Mouse (Mus musculus): ENCODE measurements around the gene Uba52. TPM values are rescaled to one million over a fixed set of nuclear protein-coding genes. Genes with fewer than 3 reads are reported as not detected.
"Not testable (repeated sequence)": the region's sequence is repeated elsewhere in the genome, so short reads cannot be mapped to it uniquely, and the experiment has no call there.

Uba52 gene
- total RNA-seq, 1 experiment from 2014 or later = 4,881 TPM

GRCm38 (mm10) chr8:70511770-70512169, 1.2 kb upstream of the Uba52 start:
- ATAC-seq (replicated peaks in 1 of 2; ENCODE audit: insufficient read depth in 1 of 2, low FRiP score in 2 of 2, low TSS enrichment in 1 of 2, low read depth in 1 of 2, poor library complexity in 2 of 2, severe bottlenecking in 2 of 2) = no peak

GRCm38 (mm10) chr8:70511174-70511573, 573 bp upstream of the Uba52 start:
- ATAC-seq (replicated peaks in 1 of 2; ENCODE audit: insufficient read depth in 1 of 2, low FRiP score in 2 of 2, low TSS enrichment in 1 of 2, low read depth in 1 of 2, poor library complexity in 2 of 2, severe bottlenecking in 2 of 2) = not testable (repeated sequence)

DNA sequence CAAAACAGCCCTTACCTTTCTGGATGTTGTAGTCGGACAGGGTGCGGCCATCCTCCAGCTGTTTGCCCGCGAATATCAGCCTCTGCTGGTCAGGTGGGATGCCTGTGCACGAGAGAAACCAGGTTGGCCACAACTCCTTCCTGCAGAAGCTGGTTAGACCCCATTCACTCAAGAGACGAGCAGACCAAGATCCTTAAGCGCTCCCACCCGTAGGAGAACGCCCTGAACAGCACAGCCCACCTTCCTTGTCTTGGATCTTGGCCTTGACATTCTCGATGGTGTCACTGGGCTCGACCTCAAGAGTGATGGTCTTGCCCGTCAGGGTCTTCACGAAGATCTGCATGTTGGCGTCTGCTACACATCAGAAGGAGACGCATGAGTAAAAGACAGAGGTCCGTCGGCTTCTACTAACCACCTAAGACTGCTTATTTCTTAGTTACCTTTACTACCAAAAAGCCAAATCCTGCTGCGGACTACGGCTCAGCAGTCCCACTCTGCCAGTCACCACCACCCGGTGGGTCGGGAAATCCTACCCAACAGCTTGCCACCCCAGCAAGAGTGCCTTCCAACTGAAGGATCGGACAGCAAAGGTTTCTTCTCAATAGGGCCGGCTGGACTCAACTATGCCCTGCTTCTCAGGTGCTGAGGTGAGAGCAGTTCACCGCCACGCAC, 1.2 kb downstream of the Uba52 start:
- no peak for ATAC-seq (replicated peaks in 1 of 2; ENCODE audit: insufficient read depth in 1 of 2, low FRiP score in 2 of 2, low TSS enrichment in 1 of 2, low read depth in 1 of 2, poor library complexity in 2 of 2, severe bottlenecking in 2 of 2)

DNA sequence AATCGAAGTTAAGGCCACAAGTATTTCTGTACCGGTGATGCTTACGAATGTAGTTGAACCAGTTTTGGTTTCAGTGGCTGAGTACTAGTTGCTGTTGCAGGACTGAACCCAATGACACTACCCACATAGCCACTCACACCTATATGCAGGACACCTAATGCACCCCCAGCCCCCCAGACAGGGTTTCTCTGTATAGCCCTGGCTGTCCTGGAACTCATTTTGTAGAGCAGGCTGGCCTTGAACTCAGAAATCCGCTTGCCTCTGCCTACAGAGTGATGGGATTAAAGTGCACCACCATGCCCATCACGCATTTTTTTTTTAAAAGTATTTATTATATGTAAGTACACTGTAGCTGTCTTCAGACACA, 3.6 kb downstream of the Uba52 start:
- no peak for ATAC-seq (replicated peaks in 1 of 2; ENCODE audit: insufficient read depth in 1 of 2, low FRiP score in 2 of 2, low TSS enrichment in 1 of 2, low read depth in 1 of 2, poor library complexity in 2 of 2, severe bottlenecking in 2 of 2)

GRCm38 (mm10) chr8:70506328-70507026, 4.1 kb downstream of the Uba52 start, which contains the start of gene Rex1bd:
Gene Rex1bd (minus strand): TSS chr8:70506752.
- ATAC-seq (replicated peaks in 1 of 2; ENCODE audit: insufficient read depth in 1 of 2, low FRiP score in 2 of 2, low TSS enrichment in 1 of 2, low read depth in 1 of 2, poor library complexity in 2 of 2, severe bottlenecking in 2 of 2) = peak; percentile 72 to 79

DNA sequence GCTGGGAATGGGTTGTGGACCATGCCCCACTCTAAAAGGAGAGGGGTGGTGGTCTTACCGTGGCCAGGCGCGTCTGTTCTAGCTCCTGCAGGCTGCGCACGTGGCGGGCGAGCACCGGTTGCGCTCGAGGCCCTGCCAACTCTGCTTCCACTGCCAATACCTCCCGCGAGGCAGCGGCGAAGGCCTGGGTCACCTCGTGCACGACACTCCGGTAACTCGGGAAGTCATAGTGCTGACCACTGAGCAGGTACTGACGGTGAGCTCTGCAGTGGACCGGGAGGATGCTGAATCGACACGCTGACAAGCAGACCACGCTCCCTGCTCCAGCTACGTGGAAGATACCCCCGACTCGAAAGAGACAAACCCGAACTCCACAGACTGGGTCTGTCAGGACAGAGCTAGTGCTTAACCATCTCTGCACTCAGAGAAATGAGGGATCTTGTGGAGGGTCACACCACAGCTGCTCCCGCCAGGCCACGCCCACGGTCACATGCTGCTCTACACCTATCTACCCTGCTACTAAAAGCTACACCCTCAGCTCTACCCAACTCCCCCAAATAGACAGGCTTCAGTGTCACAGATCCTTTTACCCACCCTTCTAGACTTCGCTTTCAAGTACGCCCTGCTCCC, 4.8 kb downstream of the Uba52 start:
- peak in 1 of 2 experiments; percentile 9; a peak in 1 of 4 replicates for ATAC-seq (replicated peaks in 1 of 2; ENCODE audit: insufficient read depth in 1 of 2, low FRiP score in 2 of 2, low TSS enrichment in 1 of 2, low read depth in 1 of 2, poor library complexity in 2 of 2, severe bottlenecking in 2 of 2)

DNA sequence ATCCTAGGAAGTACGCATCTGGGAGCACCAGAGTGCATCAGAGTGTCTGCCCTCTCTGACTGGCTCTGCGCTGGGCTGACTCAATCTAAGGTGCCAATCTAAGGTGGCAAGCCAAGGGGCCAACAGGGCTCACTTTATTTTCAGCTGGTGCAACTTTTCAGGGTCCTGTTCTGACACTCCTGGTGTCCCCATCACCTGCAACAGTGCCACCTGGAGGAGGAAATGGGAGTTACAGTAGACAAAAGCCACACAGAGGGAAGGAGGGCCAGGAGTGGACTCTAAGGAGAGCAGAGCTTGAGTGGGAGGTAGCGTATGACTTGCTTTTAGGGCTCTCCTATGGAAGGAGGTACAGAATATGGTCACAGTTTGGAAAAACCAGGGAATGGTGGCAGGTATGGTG, 5.8 kb downstream of the Uba52 start:
- ATAC-seq (replicated peaks in 1 of 2; ENCODE audit: insufficient read depth in 1 of 2, low FRiP score in 2 of 2, low TSS enrichment in 1 of 2, low read depth in 1 of 2, poor library complexity in 2 of 2, severe bottlenecking in 2 of 2) = peak; percentile 17 to 29; a peak in 2 of 4 replicates

DNA sequence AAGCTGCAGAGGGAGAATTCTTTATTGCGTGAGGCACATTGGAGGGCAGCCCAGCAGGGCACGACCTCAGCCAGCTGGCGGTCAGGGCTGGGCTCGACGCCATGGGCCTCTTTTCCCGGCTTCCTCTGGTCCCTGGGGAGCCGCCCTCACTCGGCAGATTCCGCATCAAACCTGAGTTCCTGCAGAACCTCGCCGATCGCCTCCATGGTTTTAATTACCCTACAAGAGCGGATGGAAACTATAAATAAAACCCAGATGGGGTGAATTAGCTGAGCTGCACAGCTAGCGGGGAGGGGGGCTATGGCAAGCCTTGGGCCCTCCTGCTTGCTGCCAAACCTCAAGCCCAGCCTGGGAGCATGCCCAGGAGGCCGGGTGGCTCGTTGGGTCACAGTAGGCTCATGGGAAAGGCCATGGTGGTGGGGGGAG, 6.3 kb downstream of the Uba52 start:
- ATAC-seq (replicated peaks in 1 of 2; ENCODE audit: insufficient read depth in 1 of 2, low FRiP score in 2 of 2, low TSS enrichment in 1 of 2, low read depth in 1 of 2, poor library complexity in 2 of 2, severe bottlenecking in 2 of 2) = no peak

- no peak for ATAC-seq (replicated peaks in 1 of 2; ENCODE audit: insufficient read depth in 1 of 2, low FRiP score in 2 of 2, low TSS enrichment in 1 of 2, low read depth in 1 of 2, poor library complexity in 2 of 2, severe bottlenecking in 2 of 2)
Observed at GRCm38 (mm10) chr8:70503062-70503750, 7.4 kb downstream of the Uba52 start.

DNA sequence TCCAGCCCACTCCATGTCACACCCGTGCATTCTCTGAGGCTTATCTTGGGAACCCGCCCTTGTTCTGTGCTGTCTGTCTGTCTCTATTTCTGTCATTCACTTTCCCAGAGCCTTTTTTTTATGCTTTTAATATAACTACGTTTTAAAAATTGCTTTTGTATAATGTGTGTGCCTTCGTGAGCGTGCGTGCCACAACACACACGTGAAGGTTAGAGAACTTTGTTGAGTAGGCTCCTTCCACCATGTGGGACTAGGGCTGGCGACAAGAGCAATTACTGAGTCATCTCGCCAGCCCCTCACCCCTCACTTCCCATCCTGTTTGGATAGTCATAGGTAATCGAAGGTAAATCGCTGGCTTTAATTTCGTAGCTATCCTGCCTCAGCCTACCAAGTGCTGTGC, 8.1 kb downstream of the Uba52 start:
- ATAC-seq (replicated peaks in 1 of 2; ENCODE audit: insufficient read depth in 1 of 2, low FRiP score in 2 of 2, low TSS enrichment in 1 of 2, low read depth in 1 of 2, poor library complexity in 2 of 2, severe bottlenecking in 2 of 2) = no peak

DNA sequence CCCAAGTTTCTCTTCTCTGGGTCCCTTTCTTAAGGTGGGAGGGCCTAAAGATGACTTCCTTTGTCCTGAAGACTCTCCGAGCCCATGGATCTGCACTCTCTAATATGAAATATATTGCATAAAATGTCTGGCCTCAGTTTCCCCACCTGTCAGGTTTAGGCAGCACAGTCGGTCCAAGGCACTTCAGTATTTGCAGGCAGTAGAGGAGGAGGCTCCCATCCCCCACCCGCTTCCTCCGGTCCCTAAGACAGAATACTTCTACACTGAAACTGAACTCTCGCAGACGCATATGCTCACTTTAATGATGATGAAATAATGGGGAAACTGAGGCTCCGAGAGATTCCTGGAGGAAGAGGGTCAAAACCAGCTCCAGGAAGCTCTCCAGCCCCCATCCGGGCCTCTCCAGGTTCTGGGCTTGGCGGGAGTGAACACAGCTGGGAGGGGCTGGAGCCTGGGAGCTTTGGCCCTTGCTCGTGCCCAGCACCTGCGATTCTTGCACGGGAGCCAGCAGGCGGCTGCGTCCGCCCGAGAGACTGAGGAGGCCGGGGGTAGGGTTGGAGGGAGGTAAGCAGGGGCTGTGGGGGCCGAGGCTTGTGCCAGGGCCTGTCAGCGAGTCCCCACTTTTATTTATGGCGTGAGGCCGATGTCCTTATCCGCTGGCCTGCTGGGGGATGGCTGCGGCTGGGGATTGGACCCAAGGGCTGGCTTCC, 8.6 kb downstream of the Uba52 start:
- ATAC-seq (replicated peaks in 1 of 2; ENCODE audit: insufficient read depth in 1 of 2, low FRiP score in 2 of 2, low TSS enrichment in 1 of 2, low read depth in 1 of 2, poor library complexity in 2 of 2, severe bottlenecking in 2 of 2) = no peak

DNA sequence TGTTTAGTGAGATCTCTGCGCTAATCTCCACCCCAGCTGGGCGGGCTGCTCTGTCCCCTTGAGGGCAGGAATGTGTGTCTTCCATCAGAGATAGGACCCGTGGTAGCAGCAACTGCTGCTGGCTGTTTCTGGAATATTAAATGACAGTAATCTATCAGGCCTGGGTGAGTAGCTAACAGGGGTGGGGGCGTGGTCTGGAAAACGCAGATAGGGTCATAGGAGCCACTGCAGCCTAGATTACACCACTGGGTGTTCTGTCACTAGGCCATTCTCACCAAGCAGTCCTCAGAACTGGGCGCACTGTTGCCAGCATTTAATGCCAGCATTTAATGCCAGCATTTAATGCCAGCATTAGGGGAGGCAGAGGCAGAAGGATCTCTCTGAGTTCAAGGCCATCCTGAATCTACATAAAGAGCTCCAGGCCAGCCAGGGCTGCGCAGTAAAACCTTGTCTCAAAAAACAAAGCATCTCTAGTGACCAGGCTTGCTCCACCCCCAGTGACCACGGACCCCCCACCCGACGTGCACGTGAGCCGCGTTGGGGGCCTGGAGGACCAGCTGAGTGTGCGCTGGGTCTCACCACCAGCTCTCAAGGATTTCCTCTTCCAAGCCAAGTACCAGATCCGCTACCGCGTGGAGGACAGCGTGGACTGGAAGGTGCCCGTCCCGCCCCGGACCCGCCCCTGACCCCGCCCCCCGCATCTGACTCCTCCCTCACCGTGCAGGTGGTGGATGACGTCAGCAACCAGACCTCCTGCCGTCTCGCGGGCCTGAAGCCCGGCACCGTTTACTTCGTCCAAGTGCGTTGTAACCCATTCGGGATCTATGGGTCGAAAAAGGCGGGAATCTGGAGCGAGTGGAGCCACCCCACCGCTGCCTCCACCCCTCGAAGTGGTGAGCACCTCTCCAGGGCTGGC, 10.0 kb downstream of the Uba52 start:
- ATAC-seq (replicated peaks in 1 of 2; ENCODE audit: insufficient read depth in 1 of 2, low FRiP score in 2 of 2, low TSS enrichment in 1 of 2, low read depth in 1 of 2, poor library complexity in 2 of 2, severe bottlenecking in 2 of 2) = peak; percentile 9 to 14; a peak in 1 of 4 replicates

- no peak for ATAC-seq (replicated peaks in 1 of 2; ENCODE audit: insufficient read depth in 1 of 2, low FRiP score in 2 of 2, low TSS enrichment in 1 of 2, low read depth in 1 of 2, poor library complexity in 2 of 2, severe bottlenecking in 2 of 2)
Observed at GRCm38 (mm10) chr8:70495771-70496062, 14.9 kb downstream of the Uba52 start.

DNA sequence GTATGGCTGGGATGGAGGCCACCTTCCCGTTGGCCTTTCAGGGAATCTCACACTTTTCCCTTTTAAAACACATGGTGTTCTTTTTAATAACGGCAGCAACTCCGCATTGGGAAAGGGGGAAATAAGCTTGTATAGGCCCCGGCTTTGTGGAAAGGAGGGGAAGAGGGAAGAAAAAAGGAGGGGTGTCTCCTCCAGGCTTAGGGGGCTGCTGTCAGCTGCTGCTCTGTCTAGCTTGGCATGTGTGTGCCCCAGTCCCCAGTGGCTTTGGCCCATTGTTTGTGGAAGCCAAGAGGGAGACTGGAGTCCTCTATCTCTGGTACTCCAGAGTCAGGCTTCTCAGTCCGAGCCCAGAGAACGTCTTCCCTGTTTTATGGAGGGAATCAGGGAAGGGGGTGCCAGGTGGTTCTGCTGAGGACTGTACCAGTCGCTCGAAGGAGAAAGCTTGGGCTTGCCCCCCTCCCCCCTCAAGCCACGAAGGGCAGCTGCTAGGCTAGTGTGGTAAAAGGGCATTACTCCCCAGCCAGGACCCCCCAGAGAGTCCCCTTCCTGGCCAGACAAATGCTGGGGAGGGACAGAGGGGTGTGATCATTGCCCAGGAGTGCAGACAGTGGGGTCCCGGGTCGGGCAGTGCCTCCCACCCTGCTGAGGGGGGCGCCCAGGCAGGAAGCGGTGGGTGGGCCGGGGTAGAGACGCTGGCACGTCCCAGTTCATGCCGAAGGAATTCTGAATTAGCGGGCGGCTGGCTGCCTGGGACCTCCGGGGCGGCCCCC, 15.4 kb downstream of the Uba52 start:
- ATAC-seq (replicated peaks in 1 of 2; ENCODE audit: insufficient read depth in 1 of 2, low FRiP score in 2 of 2, low TSS enrichment in 1 of 2, low read depth in 1 of 2, poor library complexity in 2 of 2, severe bottlenecking in 2 of 2) = no peak

GRCm38 (mm10) chr8:70494416-70494945, 16.1 kb downstream of the Uba52 start:
- ATAC-seq (replicated peaks in 1 of 2; ENCODE audit: insufficient read depth in 1 of 2, low FRiP score in 2 of 2, low TSS enrichment in 1 of 2, low read depth in 1 of 2, poor library complexity in 2 of 2, severe bottlenecking in 2 of 2) = 0 out of 4 replicates have a peak, but pooled peaks of 1 of the 2 experiments have one; percentile 22

Measured in hematopoietic stem cell, adult 5-6 weeks (primary cell).